Mouse (Mus musculus) common myeloid progenitor, adult 5-6 weeks (primary cell): ENCODE results near the gene Sertad4. TPM values are rescaled to one million over a fixed set of nuclear protein-coding genes. Genes with fewer than 3 reads are reported as not detected.

Experiments
- ATAC-seq: replicated peaks from 2 replicates; pipeline ENCODE4 v1.8.0; 2016; ENCODE audit warnings: low read depth, mild to moderate bottlenecking, moderate TSS enrichment, inconsistent platforms; ENCODE audit not compliant: poor library complexity, severe bottlenecking
- total RNA-seq: library from RNA; stranded (forward); fragments of 200-1000, 187-1606 nt; gene quantifications from 2 replicates; pipeline ENCODE4 v1.2.3, GENCODE M21; 2017

Gene Sertad4
- total RNA-seq, 1 experiment from 2014 or later: not detected

DNA sequence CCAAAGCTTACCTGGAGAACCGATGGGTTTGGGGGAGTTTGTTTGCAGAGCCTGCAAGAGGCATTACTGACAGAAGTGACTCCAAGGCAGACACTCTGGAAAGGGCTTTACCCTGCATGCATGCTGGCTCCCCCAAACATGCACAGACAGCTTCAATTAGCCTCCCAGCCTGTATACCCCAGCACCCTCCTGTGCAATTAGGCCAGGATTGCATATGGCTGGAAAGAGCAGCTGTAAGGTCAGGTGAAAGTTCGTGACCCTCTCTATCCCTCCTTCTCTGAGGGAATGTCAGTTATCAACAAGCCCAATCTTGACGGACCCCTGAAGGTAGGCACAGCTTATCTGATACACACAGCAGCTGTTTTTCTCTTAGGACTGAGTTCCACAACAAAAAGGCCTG is 40.9 kb downstream of the Sertad4 start:
- ATAC-seq: no peak

DNA sequence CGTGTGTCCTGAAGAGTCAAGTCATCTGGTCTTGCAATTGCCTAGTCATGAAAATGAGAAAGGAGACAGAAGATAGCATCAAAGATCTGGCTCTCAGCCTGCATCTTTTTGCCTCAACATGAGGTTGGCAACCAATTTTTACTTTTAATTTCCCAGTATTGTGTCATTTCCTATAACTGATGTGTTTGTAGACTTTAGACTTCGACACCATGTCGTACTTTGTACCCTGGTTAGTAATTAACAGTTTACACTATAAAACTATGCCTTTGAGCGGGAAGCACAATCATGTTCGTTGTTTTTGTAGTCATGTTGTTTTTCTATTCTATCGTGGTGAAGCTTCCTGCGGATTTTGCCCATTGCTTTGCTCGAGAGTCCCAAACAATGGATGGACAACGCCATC is 42.8 kb downstream of the Sertad4 start:
- no peak for ATAC-seq

DNA sequence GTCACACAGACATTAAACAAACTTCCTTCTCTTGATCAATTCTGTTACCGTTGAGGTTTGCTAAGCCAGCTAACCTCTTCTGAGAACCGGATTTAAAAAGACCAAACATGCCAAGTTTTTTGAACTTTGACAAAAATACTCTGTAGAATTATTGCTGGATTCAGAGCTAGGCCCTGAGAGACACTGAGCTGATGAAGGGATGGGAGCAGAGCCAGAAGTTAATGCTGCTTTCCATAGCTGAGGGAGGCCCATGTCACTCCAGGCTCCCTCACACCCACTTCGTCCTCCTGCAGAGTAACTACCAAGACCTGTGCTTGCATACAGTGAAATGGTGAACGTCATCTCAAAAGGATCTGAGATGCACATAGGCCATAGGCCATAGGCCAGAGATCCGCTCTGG is 43.3 kb downstream of the Sertad4 start:
- no peak for ATAC-seq

DNA sequence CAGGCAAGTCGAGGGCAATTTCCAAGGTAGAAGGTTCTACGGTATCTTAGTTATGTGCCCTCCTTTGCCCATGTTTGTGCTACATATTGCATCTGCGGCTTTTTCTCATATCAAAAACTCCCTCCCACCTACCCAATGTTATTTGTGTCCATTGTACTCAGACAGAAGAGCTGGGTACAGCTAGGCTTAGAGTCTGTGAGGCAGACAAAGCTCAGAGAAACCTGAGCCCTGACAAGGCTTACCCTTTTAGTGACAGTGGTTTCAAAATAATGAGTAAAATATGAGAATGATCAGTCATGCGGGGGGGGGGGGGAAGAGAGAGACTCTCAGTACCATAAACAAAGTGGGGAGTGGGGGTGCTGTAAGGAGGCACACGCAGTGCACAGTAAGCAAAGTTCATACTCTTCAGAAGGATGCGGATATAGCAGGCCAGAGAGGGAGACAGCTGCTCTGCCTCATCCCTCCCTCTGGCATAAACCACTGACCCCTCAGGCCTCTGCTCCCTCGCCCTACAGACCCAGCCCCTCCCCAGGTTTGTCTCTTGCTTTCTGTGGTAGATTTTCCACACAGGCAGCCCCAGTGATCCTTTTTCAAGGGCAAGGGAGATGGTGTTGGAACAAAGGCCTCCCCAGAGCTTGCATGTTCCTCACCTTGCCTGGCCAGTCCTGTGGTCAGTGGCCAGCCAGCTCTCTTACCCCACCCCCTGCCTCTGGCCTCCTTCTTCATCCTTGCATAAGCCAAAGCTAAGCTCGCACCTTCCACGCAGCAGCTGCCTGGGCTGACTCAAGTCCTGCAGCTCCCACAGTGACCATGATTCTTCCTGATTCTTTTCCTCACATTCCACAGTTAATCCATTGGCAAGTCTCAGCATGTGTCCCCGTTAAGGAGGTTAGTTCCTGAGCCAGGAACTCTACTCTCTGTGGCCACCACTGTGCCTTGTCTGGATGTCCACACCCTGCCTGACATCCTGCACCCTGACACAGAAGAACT is 49.1 kb downstream of the Sertad4 start:
- no peak for ATAC-seq

DNA sequence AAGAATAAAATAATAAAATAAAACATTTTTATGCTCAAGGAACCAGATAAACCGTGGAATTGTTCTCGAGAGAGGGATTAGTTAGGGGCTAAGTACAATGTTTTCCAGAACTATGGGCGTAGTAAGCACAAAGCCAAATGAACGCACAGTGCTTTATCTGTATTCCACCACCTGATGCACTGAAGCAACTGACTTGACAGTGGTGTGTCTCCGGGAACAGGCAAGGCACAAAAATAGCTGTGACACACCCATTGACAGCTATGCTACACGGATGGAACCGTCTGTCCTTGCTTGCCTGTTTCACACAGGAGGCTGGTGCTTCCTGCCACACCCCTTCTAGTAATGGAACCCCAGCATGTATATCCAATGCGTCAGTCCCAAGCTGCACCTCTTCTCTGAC is 55.2 kb downstream of the Sertad4 start:
- ATAC-seq: no peak

DNA sequence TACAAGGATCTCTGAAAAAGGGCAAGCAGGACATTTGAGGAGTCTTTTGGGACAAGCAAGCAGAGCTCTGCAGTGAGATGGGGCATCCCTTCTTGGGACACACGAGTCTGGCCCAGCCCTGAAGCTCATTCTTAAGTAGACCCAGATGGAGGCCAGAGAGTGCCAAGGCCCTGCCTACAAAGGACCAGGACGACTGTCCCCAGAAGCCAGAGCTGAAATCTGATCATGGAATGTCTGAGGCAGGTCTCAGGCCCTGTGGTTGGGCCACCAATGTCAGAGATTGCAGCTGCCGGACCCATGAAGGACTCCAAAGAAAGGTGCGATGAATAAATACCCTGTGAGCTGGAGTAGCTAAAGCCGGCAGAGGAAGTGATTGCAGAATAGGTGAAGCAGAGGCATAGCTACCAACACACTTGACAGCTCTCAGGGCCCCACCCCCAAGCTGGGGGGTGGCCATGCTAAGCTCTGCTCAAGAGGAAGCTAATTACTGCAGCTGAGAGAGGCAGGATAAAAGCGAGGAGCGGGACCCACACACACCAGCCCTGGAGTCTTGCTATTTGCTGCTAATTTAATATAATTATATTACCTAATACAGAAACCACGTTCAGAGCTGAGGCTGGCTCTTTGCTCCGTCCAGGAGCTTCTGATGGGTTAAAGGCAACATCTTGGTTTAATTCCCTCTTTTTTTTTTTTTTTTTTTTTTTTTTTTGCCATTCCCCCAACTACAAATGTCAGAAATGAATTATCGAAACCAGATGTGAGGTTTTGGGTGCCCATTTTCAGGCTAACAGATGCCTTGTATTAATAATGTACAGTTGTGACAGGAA is 56.2 kb downstream of the Sertad4 start:
- 0 out of 2 replicates have a peak, but pooled peaks have one; percentile 43 for ATAC-seq

DNA sequence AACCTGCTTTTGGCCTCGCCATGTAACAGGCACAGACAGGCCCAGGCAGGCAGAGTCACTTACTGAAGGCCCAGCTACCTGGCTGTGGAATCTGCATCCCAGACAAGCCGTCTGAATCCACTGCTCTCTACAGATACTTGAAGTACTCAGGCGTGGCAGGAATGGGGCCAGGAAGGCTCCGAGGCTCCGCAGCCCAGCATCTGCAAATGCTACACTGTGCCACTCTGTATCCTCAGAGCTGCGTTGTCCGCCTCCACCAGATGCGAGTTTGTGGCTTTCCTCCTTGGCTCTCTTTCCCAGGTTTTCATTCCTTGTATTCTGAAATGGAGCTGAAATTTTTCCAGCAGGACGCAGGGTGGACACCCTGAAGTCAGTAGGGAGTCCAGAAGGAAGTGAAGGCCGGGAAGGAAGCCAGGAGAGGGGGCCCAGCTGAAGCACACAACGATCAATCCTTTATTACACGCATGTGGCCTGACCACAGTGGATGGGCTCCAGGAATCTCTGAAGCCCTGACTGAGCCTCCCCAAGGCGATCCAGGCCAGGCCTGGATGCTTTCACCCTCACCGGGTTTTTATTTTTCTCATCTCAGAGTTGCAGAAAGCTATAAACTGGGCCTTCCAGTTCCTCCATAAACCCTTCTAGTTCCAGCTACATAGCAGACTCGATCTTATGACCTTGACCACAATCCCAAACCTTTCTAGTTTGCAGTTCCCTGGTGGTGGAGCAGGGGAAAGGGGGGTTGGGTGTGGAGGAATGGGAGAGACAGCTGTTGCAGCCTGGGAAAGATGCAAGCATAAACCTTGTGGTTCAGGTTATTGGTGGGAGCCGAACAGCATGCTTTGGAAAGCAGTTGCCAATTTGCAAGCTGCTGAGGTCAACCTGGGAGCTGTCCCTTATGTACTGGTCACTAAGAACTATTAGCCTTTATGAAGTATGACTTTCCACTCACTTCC is 57.1 kb downstream of the Sertad4 start:
- no peak for ATAC-seq

DNA sequence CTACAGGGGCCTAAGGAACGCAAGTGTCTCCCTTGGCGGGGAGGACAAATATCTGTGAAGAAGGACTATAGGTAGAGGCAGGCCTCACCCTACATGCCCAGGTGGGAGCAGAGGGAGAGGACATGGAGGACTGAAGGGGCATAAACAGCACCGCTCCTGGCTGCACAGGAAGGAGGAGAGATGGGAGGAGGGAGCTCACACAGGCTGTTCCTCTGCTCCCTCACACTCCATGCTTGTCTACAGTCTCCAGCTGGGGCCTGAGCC is 58.6 kb downstream of the Sertad4 start:
- ATAC-seq: no peak

DNA sequence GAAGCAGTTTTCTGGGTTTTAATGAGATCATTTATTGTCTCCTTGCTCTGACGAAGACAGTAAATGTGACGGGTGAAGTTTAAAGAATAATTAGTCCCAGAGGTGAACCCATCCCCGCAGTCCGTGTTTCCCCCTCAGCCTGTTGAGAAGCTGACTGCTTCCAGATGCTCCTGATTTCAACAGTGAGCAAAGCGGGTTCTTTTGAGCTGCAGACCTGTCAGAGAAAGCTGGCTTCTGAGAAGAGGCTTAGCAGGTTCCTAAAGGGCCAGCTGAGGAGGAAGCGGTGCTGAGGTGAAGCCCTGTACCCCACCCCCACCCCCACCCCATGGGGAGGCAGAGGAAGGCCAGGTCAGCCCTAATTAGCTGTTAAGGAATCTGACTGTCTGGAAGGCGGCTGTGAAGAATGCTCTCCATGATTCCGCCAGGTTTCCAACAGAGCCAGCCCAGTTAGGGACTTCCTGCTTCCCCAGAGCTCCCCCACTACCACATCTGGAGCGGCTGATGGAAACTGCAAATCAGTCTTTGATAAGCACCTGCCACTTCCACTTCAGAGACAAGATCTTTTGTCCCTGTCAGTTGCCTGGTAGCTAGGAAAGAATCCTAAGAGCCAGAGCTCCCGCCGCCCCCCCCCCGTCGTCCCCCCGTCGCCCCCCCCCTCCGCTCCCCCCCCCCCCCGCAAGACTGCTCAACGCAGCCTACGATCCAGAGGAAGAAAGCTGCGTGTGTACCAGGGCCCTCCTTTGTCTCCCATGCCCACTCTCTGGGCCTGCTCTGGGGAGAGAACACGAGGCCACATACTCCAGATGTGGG is 59.1 kb downstream of the Sertad4 start:
- no peak for ATAC-seq

DNA sequence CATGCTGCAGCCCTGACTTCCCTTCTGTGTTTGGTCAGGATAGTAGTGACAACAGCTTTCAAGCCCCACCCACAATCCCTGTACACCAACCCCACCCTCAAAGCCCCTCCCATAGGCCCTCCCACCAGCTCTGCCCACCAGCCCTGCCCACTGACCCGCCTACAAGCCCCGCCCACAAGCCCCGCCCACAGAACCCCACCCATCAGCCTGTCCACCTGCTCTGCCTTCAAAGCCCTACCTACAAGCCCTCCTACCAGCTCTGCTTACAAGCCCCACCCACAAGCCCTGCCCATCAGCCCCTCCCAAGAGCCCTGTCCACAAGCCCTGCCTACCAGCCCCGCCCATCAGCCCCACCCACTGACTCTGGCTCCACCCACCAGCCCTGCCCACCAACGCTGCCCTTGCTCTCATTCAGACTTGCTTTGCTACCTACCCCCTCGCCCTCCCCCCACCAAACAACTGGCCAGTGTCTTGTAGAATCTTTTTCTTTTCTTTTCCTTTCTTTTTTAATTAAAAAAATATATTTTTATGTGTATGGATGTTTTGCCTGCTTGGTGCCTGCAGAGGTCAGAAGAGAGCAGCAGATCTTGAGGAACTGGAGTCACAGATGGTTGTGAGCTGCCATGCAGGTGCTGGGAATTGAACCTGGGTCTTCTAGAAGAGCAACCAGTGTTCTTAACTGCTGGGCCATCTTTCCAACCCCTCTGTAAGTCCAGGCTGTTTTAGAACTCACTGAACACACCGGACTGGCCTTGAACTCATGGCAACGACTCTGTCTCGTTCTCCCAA is 60.4 kb downstream of the Sertad4 start:
- peak; percentile 33; the same call in 1 of the 2 replicates for ATAC-seq

Other genes starting within 250 kb of the Sertad4 start
- 3.4 and 7.1 TPM in 2 replicates for gene Hhat, start 84.5 kb downstream of the Sertad4 start, total RNA-seq
- 0.14 and 0.92 TPM in 2 replicates for gene Syt14, start 180.0 kb upstream of the Sertad4 start, total RNA-seq